Mouse (Mus musculus) thymus, adult 18-20 months (tissue): Measurements from ENCODE around the gene Tfap4.

ENCODE experiments used
- DNase-seq, 2 experiments: peaks; one replicate each; pipeline ENCODE4 v3.0.0; 2022; ENCODE audit warnings: mixed read lengths in 2 of 2

Tfap4 gene

GRCm38 (mm10) chr16:4517906-4518305, 41.7 kb downstream of the Tfap4 start:
- DNase-seq, result no peak

- DNase-seq, result no peak
Observed at GRCm38 (mm10) chr16:4514383-4514782, 45.3 kb downstream of the Tfap4 start.

- peak; percentile 26 to 34 for DNase-seq
Observed at GRCm38 (mm10) chr16:4512661-4513438, 46.8 kb downstream of the Tfap4 start.

GRCm38 (mm10) chr16:4511371-4511770, 48.3 kb downstream of the Tfap4 start:
- DNase-seq, result no peak

GRCm38 (mm10) chr16:4506181-4506580, 53.5 kb downstream of the Tfap4 start:
- no peak for DNase-seq

- no peak for DNase-seq
Observed at GRCm38 (mm10) chr16:4503495-4503894, 56.2 kb downstream of the Tfap4 start.

GRCm38 (mm10) chr16:4502568-4502967, 57.1 kb downstream of the Tfap4 start:
- no peak for DNase-seq

- no peak for DNase-seq
Observed at GRCm38 (mm10) chr16:4501703-4502102, 58.0 kb downstream of the Tfap4 start.

- no peak for DNase-seq
Observed at GRCm38 (mm10) chr16:4500598-4501385, 58.9 kb downstream of the Tfap4 start.

- no peak for DNase-seq
Observed at GRCm38 (mm10) chr16:4497762-4498607, 61.7 kb downstream of the Tfap4 start.

GRCm38 (mm10) chr16:4496470-4496869, 63.2 kb downstream of the Tfap4 start:
- DNase-seq, result no peak

GRCm38 (mm10) chr16:4495861-4496260, 63.8 kb downstream of the Tfap4 start:
- DNase-seq, result no peak
